Mouse (Mus musculus) frontal cortex, postnatal 10 days (tissue): Measurements from ENCODE around the gene Nacc1.

Experiments used
- DNase-seq, 2 experiments: peaks; one replicate each; pipeline ENCODE4 v3.0.0; 2022; ENCODE audit warnings: low spot score in 2 of 2, mixed read lengths in 1 of 2

Nacc1 gene

DNA sequence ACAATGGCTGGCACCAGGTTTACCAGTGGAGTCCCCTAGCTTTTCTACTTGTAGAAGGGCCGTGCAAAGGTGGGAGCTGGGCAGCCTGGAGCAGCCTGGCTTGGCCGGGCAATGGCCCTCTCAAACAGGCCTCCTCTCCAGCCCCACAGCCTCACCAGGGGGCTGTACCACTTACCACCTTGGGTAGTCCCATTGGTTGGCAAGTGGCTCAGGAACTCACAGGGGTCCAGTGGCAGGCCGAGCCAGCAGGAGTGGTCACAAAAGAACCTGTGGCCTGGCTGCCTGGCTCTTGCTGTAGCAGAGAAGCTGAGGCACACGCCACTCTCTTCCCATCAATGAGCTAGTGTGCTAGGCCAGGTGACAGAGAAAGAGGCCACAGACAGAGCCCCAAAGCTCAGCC is 26.5 kb upstream of the Nacc1 start:
- peak in 1 of 2 experiments; percentile 14 for DNase-seq

DNA sequence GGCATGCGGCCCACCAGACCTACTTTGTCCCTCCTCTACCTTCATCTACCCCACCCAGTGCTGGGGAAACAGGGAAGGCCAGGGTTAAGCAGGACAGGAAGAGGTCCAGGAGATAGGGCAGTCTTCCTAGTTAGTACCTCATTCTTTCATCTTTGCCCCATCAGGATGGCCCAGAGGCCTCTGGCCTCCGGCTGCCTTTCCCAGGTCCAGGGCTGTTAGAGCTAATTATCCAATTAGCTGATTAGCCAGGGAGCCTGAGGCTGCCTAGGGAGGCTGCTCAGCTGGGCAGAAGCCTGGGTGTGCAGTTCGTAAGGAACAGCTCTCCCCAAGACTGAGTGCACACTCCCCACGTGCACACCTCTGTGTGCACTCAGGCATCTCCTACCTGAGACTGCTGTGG is 25.7 kb upstream of the Nacc1 start:
- no peak for DNase-seq

DNA sequence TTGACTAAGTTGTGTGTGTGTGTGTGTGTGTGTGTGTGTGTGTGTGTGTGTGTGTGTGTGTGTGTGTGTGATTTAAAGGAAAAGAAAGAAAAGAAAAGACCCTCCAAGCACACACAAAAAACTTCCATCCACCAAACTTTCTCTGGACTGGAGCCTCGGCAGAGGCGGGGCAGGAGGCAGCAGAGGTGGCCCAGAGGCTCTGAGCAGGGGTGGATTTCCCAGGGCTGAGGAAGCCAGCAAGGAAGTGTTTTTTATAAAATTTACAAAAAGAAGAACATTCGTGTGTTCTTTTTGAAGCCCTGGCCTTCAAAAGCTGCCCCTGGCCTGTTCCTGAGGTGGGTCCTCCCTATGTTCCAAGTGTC is 25.1 kb upstream of the Nacc1 start:
- DNase-seq: peak in 1 of 2 experiments; percentile 14

DNA sequence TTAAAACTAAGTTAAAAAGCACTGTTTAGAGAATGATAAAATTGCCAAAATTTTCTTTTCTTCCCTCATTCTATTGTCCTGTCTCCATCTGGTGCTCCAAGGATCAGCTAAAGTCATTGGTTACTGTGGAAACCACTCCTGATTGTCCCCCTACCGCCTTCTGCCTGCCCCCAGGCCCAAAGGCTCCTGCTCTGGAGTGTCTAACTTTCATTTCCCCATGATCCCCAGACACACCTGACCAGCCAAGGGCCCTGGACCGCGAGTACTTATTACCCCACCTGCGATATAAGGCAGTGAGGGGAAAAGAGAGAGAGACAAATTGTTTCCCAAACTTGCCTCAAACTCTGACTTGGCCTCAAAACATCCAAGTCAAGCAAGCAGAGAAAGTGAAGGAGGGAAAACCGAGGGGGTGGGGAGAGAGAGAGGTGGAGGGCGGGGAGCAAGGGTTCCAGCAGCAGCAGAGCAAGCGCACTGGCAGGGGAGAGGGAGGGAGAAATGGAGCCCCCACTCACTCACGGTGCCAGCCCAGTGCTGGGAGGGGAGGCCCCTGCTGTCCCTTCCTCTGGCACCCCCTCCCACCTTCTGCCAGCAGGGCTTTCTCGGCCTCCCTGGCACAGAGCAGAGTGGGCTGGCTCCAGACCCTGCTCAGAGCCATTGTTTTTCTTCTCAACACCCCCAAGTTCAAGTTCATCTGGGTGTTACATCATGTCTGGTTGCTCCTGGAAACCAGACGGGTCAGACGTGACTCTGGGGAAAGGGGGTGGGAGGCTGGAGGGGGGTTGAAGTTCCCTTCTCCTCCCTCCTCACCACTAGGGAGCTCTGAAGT is 24.5 kb upstream of the Nacc1 start:
- peak in 1 of 2 experiments; percentile 58 for DNase-seq

DNA sequence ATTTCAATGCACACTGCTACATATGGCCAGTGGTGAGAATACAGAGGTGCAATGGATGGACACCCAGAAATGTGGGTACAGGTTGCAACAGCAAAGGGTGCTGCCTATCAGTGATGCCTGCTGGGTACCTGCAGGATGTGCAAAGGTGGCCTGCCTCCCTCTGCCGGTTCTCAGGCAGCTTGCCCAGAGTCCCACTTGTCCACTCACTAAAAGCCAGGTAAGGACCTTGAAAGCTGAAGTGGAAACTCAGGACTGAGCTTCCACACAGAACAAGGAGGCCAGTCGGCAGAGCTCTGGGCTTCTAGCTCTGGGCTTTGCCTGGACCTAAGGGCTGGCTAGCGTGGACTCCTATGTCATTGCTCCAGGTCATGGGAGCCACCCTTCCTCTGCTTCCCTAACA is 23.6 kb upstream of the Nacc1 start:
- no peak for DNase-seq

DNA sequence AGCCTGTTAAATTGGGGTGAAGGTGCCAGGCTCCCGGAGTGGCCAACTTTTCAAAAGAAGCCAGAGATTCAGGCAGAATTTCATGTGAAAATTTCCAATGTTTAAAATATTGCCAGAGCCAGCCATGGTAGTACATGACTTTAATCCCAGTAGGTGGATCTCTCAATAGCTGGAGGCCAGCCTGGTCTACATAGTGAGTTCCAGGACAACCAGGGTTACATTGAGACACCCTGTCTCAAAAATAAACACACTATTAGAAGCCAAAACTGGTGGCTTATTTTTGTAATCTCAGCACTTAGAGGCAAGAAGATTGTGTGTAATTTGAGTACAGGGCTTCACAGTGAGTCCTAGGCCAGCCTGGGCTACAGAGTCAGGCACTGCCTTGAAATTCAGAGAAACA is 22.3 kb upstream of the Nacc1 start:
- DNase-seq: no peak

DNA sequence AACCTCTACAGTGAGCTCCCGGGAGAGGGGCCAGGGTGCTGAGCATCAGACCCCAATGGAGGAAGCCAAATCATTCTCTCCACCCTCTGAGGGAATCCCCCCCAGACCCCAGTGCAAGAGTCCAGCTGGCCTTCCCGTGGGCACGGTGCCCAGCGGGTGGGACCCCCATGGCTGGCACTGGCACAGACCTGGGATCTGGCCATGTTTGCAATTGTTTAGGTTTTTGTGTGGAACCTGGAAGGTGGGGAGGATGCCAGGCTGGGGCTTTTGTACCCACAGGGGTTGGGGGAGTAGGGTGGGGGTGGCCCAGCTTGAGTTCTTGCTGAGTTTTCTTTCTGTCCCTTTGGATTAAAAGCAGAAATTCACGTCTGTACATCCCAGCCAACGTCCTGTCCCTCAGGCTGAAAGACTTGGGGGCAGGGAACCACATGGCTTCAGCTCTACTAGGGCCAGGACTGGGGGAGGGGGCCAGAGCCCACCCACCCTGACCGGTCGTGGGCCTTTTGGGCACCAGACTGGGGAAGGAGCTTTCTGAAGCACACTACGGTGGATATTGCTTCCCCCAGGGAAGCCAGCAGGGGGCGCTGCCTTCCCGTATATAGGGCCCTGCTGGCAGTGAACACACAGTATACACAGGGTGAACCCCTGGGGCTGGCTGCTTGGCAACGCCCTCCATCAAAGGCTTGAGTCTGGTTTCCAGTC is 21.3 kb upstream of the Nacc1 start:
- DNase-seq: peak; percentile 85 to 87

DNA sequence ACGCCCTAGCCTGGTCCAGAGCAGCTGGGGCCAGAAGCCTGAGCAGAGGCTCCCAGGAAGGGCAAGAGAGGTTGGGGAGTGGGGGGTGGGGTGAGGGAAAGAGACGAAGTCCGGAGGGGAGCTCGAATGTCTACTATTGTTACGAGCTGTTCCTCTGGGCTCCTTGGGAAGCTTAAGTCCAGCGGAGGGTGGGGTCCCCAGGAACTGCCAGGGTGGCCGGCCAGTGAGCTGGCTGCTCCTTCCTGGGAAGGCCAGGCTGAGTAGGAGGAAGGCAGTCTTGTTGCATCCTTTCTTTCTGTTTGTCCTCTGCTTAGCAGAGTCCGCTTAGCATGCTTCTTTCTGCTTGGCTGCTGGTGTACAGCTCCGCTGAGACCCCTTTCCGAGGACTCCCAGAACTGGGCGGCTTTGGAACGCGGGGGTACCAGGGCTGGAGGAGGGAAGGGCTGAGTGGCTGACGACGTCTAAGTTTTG is 20.4 kb upstream of the Nacc1 start:
- no peak for DNase-seq

DNA sequence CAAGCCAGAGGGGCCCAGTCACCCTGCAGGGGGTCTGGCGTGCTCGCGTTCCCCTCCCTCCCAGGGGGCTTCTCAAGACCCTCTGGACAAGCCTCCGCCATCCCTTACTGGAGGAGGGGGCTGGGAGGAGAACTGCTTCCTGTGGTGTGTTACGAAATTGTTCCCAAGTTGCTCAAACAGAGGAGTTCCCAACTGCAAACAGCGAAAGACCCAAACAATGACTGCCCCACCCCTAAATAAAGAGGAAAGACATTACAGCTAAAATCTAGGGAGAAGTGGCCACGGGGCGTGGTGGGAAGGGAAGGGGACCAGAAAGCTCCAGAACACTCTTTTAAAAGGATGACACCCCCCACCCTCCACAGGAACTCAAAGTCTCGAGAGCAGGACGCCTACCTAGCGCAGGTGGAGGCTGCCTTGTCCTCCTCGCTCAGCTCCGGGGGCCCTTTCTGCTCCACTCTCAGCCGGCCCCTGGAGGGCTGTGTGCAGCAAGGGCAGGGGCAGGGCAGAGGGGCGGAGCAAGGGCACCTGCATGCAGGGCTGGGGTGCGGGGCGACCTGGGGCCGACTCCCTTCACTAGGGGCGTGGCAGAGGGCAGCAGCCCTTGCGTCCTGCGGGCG is 19.7 kb upstream of the Nacc1 start:
- DNase-seq: no peak

DNA sequence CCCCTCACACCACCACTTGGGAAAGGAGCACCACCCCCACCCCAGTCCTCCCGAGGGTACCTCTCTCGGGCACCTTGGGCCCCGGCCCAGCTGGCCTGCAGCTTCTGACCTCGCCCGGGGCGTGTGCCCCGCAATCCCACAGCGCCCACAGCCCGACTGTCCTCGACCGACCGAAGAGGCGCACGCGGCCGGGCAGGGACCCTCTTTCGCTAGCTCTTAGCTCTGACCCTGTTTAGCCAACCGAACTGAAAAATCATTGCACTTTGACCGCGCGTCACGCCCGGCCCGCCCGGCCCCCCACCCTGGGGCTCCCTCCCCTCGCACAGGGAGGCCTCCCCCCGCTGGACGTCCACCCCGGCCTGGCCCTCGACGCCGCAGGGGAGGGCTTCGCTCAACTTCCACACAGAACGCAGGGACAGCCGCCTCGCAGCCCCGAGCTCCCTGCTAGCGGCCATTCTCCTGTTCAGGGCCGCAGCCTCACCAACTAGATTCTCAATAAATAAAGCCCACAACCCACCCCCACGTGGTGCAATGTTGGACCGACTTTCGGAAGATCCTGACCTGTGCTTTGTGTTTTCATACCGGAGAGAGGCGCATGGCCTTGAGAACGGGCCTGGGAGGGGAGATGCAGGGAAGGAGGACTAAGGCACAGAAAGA is 19.1 kb upstream of the Nacc1 start:
- DNase-seq: no peak

DNA sequence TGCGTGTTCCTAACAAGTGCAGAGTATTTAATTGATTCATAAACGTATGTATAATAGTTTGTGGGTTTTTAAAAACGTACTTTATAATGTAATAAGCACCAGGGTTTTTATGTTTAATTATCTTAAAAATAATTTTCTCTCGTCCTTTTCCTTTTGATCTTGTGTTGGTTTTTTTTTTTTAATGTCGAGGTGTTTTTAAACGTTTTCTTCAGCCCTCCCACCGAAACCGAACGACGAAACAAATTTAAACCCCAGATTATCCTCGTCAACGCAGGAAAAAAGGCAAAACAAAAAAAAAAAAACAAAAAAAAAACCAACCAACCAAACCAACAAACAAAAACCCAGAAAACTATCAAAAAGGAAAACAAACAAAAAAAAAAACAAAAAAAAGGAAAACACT is 18.3 kb upstream of the Nacc1 start:
- no peak for DNase-seq

DNA sequence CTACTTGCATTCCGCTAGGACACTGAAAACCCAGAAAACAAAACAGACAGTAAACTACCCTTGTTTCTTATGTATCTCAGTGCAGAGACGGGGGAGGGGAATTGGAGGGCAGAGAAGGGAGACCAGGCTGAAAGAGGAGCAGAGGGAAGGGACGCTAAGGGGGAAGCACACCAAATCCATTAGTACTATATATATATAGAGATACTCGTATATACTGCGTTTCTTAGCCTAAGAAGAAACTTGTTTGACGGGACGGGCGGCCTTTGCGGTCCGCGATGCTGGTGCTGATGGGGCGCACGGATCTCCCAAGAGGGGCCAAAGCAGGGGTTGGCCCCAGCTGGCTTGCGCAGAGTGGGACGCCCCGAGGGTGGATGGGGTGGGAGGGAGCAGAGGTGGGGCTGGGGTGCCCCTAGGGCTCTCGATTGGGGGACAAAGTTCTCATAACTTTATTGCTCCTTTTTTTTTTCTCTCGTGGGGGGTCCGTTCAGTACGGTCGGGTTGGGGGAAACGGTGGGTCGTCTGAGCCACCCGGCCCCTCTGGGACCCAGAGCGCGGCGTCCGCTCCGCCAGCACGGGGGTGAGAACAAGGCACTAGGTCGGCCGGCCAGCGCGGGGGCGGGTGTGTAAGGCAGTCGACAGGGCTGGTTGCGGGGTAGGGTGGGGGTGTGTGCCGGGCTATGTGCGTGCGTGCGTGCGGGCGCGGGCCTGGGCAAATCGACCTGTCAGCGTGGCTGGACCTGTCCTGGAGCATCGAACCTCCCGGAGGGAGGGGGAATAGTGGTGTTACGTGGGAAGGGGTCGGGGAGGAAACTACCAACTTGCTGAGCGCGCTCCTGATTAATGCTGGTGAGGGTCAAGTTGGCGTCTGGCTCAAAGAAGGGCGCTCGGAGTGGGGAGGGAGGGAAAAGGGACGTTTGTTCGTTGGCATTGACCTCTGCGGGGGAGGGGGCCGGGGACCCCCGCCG is 17.5 kb upstream of the Nacc1 start:
- DNase-seq: no peak

DNA sequence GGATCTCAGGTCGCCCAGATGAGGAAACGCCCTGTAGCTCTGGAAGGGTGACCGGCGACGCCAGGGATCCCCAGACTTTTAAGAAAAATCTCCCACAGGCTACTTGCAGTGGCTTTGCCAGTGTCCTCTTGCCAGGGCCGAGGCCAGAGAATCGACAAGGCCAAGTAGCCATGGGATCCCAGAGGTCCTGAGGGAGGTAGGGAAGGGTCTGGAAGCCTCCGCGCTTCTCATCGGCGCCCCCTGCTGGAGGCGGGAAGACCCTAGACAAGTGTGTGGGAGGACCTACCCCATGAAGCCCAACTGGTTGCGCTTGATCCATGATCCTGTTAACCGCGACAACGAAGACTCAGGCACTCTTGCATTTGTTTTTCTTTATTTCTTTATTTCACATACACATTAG is 16.7 kb upstream of the Nacc1 start:
- DNase-seq: no peak

DNA sequence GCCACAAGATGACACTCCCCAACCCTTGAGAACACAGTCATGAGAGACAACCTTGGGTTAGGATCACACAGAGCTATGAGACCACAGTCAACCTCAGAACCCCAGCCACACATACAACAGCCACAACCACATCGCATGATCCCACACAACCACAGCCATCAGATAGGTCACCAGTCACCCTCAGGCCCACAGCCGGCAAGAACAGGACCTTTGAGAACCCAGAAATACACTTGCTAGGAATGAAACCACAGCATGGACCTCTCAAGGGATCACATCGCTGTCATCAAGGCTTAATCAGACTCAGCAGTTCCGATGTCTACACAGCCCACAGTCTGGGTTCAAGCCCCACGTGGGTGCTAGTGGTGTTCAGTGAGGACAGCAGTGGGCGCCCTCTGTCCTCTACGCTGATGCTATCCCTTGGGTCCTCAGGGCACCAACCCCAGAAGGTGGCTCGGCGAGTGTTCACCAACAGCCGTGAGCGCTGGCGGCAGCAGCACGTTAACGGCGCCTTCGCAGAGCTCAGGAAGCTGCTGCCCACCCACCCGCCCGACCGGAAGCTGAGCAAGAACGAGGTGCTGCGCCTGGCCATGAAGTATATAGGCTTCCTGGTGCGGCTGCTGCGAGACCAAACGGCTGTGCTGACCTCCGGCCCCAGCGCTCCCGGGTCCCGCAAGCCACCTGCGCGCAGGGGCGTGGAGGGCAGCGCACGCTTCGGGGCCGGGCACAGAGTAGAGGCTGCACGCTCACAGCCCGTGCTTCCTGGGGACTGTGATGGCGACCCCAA is 16.0 kb upstream of the Nacc1 start:
- no peak for DNase-seq

DNA sequence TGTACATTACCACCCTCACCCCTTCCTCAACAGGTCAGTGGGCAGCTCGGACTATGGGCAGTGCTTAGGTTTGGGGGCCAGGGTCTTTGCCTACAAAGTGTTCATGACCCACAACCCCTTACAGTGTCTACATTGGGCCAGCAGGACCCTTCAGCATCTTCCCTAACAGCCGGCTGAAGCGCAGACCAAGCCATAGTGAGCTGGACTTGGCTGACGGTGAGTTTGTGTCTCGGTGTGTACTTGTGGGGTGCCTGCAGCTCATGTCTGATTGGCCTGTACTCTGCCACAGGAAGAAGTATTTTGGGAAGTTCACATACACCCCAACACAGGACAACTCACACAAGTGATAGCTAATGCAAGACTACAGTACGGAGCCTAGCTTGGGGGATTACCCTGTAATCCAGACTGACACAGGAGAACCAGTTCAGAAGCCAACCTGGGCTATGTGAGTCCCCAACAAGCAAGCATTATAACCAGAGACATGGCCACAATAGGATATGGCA is 15.4 kb upstream of the Nacc1 start:
- DNase-seq: no peak

DNA sequence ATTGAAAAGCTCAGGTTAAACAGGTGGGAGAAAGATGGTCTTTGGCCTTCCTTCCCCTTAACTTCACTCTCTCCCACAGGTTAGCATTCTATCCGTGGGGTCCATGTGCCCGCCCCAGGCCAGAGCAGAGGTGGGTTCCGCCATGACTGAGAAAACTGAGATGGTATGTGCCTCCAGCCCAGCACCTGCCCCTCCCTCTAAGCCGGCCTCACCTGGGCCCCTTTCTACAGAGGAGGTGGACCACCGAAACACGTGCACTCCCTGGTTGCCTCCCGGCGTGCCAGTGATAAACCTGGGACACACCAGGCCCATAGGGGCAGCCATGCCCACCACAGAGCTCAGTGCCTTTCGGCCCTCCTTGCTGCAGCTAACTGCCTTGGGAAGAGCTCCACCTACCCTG is 14.9 kb upstream of the Nacc1 start:
- DNase-seq: no peak

DNA sequence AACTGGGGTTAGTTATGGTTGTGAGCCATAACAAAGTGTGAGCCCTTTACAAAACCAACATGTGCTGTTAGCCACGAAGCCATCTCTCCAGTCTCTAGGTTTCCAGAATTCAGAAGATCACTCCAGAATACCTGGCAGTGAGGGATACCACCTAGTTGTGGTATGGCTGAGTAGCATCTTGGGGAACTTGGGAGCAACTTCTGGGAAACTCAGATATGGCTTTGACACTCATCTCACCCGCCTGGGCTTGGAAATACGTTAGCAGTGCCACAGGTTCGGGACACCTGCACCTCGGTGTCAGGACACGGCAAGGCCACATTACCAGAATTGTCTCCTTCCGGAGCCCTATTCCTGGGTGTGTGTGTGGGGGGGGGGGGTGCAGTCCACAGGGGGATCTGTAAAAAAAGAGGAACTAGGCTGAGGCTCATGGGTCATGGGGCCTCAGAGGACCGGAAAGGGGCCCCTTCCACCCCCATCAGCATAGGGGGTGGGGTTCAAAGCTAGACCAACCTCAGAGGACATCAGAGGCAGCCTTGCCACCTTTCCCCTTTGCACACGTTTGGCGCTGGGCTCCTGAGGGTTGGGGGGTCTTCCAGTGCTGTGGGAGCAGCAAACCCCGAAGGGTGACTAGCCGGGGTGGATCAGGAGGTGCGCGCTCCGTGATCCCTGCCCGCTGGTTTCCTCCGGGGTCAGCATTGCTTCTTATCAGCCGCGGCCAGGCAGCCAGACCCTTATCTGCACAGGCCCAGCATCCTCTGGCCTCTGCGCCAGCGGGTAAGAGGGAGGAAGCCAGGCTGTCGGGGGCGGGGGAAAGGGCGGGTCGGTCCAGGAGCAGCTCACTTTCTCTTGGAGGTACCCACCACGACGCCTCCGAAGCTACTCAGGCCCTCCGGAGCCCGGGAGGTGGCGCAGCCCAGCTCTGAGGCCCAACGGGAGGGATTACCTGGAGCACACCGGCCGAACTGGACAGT is 13.6 kb upstream of the Nacc1 start, which contains the start of gene Lyl1:
Gene Lyl1, plus strand, starts transcription at position 517 of the 971 bp plus-strand sequence.
- DNase-seq: no peak

DNA sequence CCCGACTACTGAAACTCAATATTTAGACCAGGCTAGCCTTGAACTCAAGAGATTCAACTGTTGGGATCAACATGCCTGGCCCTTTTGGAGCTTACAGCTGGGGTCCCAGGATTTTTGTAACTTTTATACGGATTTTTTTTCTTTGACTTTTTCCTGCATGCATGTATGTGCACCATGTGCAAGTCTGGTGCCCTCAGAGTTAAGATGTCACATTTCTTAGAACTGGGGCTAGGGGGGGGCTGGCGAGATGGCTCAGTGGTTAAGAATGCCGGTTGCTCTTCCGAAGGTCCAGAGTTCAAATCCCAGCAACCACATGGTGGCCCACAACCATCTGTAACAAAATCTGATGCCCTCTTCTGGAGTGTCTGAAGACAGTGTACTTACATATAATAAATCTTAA is 12.9 kb upstream of the Nacc1 start:
- DNase-seq: no peak

DNA sequence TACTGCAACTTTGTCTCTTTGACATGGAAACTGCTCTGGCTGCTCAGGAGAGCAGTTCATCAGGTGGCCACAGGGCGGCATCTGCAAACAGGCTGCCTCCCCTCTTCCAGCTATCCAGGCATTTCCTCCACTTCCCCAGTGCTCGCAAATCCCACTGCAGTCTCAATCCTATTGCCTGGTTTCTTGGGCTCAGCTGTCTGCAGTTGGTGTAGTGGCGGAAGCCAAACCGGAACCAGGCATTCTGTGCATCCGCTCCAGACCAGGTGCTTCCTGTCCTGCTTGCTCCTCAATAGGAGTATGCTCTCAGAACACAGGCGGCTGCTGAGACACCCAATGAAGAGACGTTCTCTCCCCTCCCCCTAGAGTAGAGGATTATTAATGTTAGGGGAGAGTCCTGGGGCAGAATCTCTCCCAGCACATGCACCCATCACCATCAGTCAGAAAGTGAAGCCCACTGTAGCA is 12.2 kb upstream of the Nacc1 start:
- peak; percentile 73 to 77 for DNase-seq
